Comparison of ENCODE assay signal across 17 mouse cellular contexts in the genomic region with DNA sequence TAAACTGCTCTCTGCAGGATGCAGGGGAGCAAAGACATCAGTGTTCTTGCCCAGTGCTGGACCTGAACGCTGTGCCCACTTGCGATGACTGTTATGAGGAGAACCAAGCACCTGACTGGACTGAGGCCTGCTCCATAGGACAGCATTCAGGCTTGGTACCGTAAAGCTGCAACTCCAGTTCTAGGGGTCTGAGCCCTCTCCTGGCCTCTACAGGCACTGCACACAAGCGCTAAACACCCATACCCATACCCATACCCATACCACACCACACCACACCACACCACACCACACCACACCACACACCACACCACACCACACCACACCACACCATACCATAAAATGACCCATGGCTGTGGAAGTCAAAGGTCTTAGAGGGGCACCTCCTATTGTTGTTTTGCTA. TPM values are rescaled to one million over a fixed set of nuclear protein-coding genes. Genes with fewer than 3 reads are reported as not detected.
DNase-seq lines count a peak whose midpoint lies in the region; TF ChIP-seq lines count a peak whose summit lies in the region.
"Had no signal": no experiment of that assay in that cellular context is flagged by ENCODE, and none has a peak within 500 bp of the region (broad histone marks: within the 10 kb centered on the region; RNA-seq: fewer than 3 reads in every experiment).

No protein-coding gene starts in this region.

- no peak overlapping the region for H3K4me3 ChIP-seq in heart, adult 2 months
- H3K4me3 ChIP-seq in lung, adult 2 months (replicated peaks; ENCODE audit: extremely low read depth, low read depth, low read length): no peak overlapping the region
- H3K4me3 ChIP-seq: lung, embryonic 15.5 days; midbrain, embryonic 15.5 days; neural tube, embryonic 12.5 days had no signal

- TF ChIP-seq EP300 in heart, adult 2 months (IDR thresholded peaks at IDR 0.05; ENCODE audit: insufficient read depth, low read depth, low read length): no peak

- no peak for DNase-seq in heart, adult 2 months
- DNase-seq in heart, postnatal 14 days: no peak
- no peak for DNase-seq in lung, adult 2 months
- no peak for DNase-seq in lung, postnatal 14 days
- DNase-seq in NIH3T3 (ENCODE audit: low read depth): peak; percentile 19
- peak; percentile 10 for DNase-seq in lung, postnatal 10 days
- no peak for DNase-seq in right cerebral cortex, adult 18-20 months
- no peak for DNase-seq in heart, postnatal 10 days
- DNase-seq: cerebellum, adult 11-12 months; heart, adult 18-20 months; kidney, adult 11 months had no signal

- TF ChIP-seq CTCF in heart, adult 2 months (IDR thresholded peaks at IDR 0.05): peak; percentile 38
- peak; percentile 51; the same call in 1 of the 2 replicates for TF ChIP-seq CTCF in lung, adult 2 months (IDR thresholded peaks at IDR 0.05; ENCODE audit: insufficient read depth, low read length)

- H3K4me1 ChIP-seq in heart, adult 2 months (ENCODE audit: control insufficient read depth, insufficient read depth, low read length): no peaks in the 10 kb centered on the region
- no peaks in the 10 kb centered on the region for H3K4me1 ChIP-seq in lung, adult 2 months (ENCODE audit: control insufficient read depth, insufficient read depth, low read length)
- H3K4me1 ChIP-seq: lung, embryonic 15.5 days; midbrain, embryonic 15.5 days; neural tube, embryonic 12.5 days had no signal

- peaks cover 1% of the 10 kb centered on the region for H3K36me3 ChIP-seq in heart, adult 2 months (ENCODE audit: control insufficient read depth, insufficient read depth, low read length)

- no peak overlapping the region for H3K27ac ChIP-seq in heart, adult 2 months
- H3K27ac ChIP-seq: lung, embryonic 15.5 days; midbrain, embryonic 15.5 days; neural tube, embryonic 12.5 days had no signal

- WGBS in heart, adult 2 months: 91% methylated on average over 4 of the region's 4 CpGs
- 77% methylated on average over 4 of the region's 4 CpGs for WGBS in lung, adult 2 months

- intact Hi-C loops in heart, adult 2 months (cut with DNase I): no loop called here
- intact Hi-C loops in heart, postnatal 14 days (cut with DNase I): no loop called here
- intact Hi-C loops in heart, postnatal 10 days (cut with DNase I): no loop called here

- H3K9ac ChIP-seq in heart, adult 2 months (ENCODE audit: low read depth, low read length): no peak overlapping the region
- H3K9ac ChIP-seq: lung, embryonic 15.5 days; midbrain, embryonic 15.5 days; neural tube, embryonic 12.5 days had no signal

- H3K27me3 ChIP-seq in heart, adult 2 months (ENCODE audit: control insufficient read depth, insufficient read depth, low read length): no peaks in the 10 kb centered on the region
- H3K27me3 ChIP-seq: lung, embryonic 15.5 days; midbrain, embryonic 15.5 days; neural tube, embryonic 12.5 days had no signal

- no peak for TF ChIP-seq POLR2A in heart, adult 2 months (IDR thresholded peaks at IDR 0.05; ENCODE audit: insufficient read depth, low read depth, low read length)
- TF ChIP-seq POLR2A in lung, adult 2 months (IDR thresholded peaks at IDR 0.05; ENCODE audit: borderline replicate concordance, extremely low read depth, low read depth, low read length): no peak

- no peaks in the 10 kb centered on the region for H3K79me2 ChIP-seq in heart, adult 2 months (replicated peaks; ENCODE audit: control insufficient read depth, insufficient read depth, low read length)

RNA-seq across cellular contexts. Expression of gene Cutal, which starts 18.9 kb away (rescaled TPM):
- under 1 TPM; 0.37 to 0.61 TPM for total RNA-seq in heart, adult 2 months (2021)
- 1.7 and 2.9 TPM in 2 replicates for polyA plus RNA-seq in heart, adult 2 months (2012; rRNA removed)
- total RNA-seq in heart, postnatal 14 days (2021): 1 to 10 TPM; 1.1 to 1.2 TPM
- polyA plus RNA-seq in lung, adult 2 months (2012; rRNA removed): 30.6 and 30.8 TPM in 2 replicates
- under 1 TPM; 0.31 to 0.77 TPM for total RNA-seq in heart, postnatal 10 days (2021)
- total RNA-seq: hematopoietic stem cell, adult 5-6 weeks had no signal
- polyA plus RNA-seq: neural tube, embryonic 12.5 days had no signal

RNA-seq across cellular contexts. Expression of gene Psmd5, which starts 19.5 kb away (rescaled TPM):
- 10 to 100 TPM; 11.3 to 12.9 TPM for total RNA-seq in heart, adult 2 months (2021)
- 8.1 and 13.8 TPM in 2 replicates for polyA plus RNA-seq in heart, adult 2 months (2012; rRNA removed)
- 10 to 100 TPM; 15.2 to 16.5 TPM for total RNA-seq in heart, postnatal 14 days (2021)
- 7.8 and 11.7 TPM in 2 replicates for polyA plus RNA-seq in lung, adult 2 months (2012; rRNA removed)
- total RNA-seq in heart, postnatal 10 days (2021): 10 to 100 TPM; 15.7 to 18.6 TPM

RNA-seq across cellular contexts. Expression of gene Gm34653, which starts 22.5 kb away (rescaled TPM):
- not detected for total RNA-seq in heart, adult 2 months (2021)
- not detected in 2 replicates for polyA plus RNA-seq in heart, adult 2 months (2012; rRNA removed)
- total RNA-seq in heart, postnatal 14 days (2021): not detected
- not detected in 2 replicates for polyA plus RNA-seq in lung, adult 2 months (2012; rRNA removed)
- total RNA-seq in heart, postnatal 10 days (2021): not detected
- total RNA-seq: heart, adult 18-20 months; hematopoietic stem cell, adult 5-6 weeks; layer of hippocampus, adult 8-10 months; left cerebral cortex, postnatal 36 days had no signal
- polyA plus RNA-seq: lung, embryonic 15.5 days; midbrain, embryonic 15.5 days; neural tube, embryonic 12.5 days had no signal

RNA-seq across cellular contexts. Expression of gene Fbxw2, which starts 29.2 kb away (rescaled TPM):
- 10 to 100 TPM; 40.2 to 45.3 TPM for total RNA-seq in heart, adult 2 months (2021)
- 29.5 and 49.2 TPM in 2 replicates for polyA plus RNA-seq in heart, adult 2 months (2012; rRNA removed)
- 10 to 100 TPM; 60.1 to 61.1 TPM for total RNA-seq in heart, postnatal 14 days (2021)
- polyA plus RNA-seq in lung, adult 2 months (2012; rRNA removed): 46.0 and 59.3 TPM in 2 replicates
- 10 to 100 TPM; 56.1 to 62.8 TPM for total RNA-seq in heart, postnatal 10 days (2021)

RNA-seq across cellular contexts. Expression of gene Rabepk, which starts 55.6 kb away (rescaled TPM):
- 10 to 100 TPM; 12.1 to 13.3 TPM for total RNA-seq in heart, adult 2 months (2021)
- polyA plus RNA-seq in heart, adult 2 months (2012; rRNA removed): 19.3 and 23.4 TPM in 2 replicates
- 10 to 100 TPM in 1 of 2 experiments, 1 to 10 TPM in 1; 9.3 to 13.1 TPM for total RNA-seq in heart, postnatal 14 days (2021)
- 18.8 and 24.4 TPM in 2 replicates for polyA plus RNA-seq in lung, adult 2 months (2012; rRNA removed)
- 10 to 100 TPM; 13.0 to 16.7 TPM for total RNA-seq in heart, postnatal 10 days (2021)

Comparison
In these comparisons a context has a peak if more than half of its experiments do, and no peak if none do; other contexts are left out.
1. DNase-seq: peak in NIH3T3 (single experiment) and lung, postnatal 10 days (single experiment); none in heart, adult 2 months (0 of 2), heart, postnatal 14 days (0 of 2), lung, adult 2 months (single experiment), lung, postnatal 14 days (single experiment), right cerebral cortex, adult 18-20 months (single experiment) and heart, postnatal 10 days (0 of 2).